Mouse (Mus musculus): ENCODE measurements around the gene Wdr13. TPM values are rescaled to one million over a fixed set of nuclear protein-coding genes. Genes with fewer than 3 reads are reported as not detected.

The Wdr13 gene
- total RNA-seq (2023), result 32.4 to 39.9 TPM (median 35.9 TPM) in 4 replicates

DNA sequence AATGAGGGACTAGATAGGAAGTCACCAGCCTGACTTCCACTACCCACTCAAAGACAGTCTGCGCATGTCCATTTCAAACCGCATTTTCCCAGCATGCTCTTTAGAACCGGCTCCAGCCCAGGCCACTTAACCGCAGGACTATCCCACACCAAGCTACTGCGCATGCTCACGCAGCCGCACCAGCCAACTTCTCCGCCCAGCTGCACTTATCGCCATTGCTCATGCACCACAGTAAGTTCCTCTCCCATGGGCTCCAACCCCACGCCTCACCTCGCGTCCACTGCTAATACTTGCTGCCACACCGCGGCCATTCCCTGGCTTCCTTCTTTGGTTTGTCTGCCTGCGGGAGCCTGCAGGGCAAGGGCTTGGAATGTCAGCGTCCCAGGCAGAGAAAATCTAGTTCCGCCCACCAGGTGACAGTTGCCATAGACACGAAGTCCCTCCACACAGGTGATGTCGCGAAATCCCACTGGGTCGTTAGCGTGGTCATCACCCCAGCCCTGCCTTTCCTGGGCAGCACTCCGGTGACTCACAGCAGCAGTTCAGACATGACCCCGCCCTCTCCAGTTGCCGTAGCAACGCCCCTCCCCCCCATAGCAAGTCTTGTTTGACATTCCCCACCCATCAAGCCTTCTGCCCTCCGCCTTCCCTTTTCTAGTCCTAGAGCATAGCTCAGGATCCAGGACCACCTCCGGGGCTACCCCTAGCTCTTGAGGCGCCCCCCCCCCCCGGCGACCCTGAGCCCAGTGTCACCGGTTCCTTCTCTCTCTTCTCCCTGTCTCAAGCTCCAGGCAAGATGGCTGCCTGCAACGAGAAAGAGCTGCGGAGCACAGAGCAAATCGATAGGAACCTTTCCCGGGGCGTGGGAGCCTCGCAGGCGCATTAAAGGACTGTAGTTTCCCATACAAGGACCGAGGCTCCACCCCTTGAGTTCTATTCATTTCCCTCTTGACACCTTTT, at the start of gene Wdr13:
Wdr13 (minus strand) TSS at position 876 of the 960 bp plus-strand sequence.

DNA sequence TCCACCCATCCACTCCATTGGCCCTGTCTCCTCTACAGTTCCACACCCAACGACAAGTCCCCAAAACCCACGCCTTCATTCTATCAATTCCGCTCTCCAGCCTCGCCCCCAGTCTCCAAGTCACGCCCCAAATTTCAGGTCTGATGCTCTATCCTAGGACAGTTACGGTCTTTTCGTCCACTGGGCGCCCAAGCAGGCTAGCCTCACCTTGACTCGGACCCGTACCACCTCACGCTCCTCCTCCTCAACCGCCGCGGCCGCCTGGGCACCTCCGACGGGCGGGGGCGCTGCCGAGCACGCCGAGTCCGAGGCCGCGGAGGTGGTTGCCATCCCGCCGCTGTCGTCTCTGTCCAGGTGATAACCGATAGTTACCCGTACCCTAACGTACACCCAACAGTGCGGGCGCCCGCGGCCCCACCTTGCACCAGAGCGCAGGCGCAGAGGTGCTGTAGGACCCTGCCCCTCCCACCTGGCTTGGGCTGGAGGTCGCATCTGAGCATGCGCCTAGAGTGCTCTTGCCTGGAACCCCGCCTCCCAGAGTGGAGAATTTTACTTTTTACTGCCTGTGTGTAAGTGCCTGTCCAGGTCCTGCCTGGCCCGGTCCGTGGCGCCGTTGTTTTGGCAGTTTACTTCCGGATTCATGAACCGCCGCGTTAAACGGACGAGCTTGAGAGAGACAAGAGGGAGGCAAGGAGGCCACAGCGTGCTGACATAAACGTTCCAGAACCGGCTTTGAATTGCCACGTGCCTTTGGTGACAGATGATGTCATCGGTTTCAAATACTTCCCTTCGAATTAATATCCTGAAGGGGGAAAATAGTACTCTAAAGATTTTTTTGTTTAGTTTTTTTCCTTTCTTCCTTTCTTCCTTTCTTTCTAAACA, 43.1 kb upstream of the Wdr13 start, which contains the start of gene Tbc1d25:
Tbc1d25 (minus strand) TSS at position 678 of the 882 bp plus-strand sequence.

DNA sequence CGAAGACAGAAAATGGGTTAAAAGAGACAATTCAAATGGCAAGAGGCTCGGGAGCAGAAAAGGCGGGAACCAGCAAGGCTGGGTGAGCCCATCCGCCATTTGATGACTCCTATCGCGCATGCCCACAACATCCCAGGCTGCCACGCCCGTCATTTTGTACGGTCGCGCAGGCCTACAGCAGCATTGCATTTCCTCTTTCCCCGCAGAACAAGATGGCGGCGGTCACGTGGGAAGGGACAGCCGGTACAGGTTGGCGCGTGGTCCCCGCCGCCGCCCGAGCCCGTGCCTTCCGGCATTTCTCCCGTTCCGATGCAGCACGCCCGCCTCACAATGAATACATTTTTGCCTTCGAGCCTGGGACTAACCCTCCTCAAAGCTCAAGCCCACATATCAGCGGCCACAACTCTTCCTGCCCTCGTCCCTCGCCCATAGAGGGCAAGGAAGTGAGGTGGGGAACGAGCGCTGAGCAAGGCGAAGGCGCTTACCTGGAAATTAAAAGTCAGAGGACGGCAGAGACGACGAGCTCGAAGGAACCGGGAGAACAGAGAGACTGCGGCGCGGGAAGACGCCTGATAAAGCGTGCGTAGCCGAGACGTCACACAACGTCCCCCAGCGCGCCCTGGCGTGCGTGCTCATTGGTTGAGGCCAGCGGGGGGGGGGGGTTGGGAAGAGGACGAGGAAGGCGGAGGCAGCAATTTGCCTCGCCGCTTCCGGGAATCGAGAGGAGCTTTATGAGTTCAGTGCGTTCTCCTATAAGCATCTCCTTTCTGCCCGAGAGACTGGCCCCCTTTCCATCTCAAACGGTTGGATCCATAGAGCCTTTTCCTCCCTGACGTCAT, 12.7 kb upstream of the Wdr13 start, which contains the start of gene Rbm3:
Rbm3 (minus strand) TSS at position 728 of the 839 bp plus-strand sequence.

DNA sequence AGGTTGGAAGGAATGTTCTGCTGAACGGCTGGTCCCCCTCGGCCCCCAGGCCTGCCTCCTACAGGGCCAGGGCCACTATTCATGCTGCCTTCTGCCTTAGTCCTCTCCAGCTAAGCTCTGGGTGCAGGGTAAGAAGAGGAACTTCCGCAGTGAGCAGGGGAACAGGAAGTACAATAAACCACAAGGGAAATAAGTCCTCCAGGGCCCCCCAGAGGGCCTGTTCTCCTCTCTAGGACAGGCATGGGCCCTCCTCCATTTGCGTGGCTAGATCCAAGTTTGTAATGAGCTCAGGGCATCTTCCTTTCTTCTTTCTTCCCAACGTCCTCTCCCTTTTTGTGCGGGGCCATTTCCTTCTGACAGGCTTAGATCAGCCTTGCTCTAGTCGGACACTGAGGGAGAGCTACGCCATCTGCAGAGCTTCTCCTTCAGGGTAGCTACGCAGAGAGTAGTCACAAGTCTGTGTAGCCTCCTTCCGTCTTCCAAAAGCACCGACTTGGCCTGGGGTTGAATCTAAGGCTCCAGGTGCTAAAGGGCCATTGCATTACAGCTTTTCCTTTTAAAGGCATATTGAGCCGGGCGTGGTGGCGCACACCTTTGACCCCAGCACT, 42.2 kb downstream of the Wdr13 start, which contains the start of gene Was:
Was (minus strand) TSS at position 153 of the 608 bp plus-strand sequence.

DNA sequence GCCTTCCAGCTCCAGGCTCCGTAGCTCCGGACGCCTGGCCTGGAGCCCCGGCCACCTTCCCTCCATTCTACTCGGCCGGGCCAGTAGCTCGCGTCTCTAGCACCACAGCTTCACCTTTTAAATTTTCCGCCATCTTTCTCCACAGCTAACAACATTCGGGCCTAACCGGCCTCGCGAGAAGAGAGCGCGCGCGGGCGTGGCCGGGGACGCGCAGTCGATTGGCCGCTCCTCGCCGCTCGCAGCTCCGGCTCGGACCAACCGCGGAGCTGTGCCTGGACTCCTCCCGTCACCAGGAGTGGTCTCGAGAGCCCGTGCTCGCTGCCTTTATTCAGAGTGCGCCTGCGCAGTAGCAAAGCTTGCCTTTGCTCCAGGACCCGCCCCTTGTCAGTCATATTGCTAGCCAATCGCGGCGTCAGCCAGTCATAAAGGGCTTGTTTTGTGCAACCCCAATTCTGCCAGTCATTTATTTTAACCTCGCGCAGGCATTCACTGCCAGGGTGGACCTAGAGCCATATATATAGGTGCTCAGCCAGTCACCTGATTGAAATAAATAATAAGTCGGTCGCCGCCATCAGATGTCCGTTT, 58.2 kb downstream of the Wdr13 start, which contains the start of gene Suv39h1:
Suv39h1 (minus strand) TSS at position 331 of the 585 bp plus-strand sequence.

Other genes with a start within 250 kb of the Wdr13 start
- gene Slc35a2, start 248.9 kb downstream of the Wdr13 start, total RNA-seq (2023), result 28.8 to 38.6 TPM (median 35.1 TPM) in 4 replicates
- gene Pqbp1, start 233.6 kb downstream of the Wdr13 start, total RNA-seq (2023), result 126 to 133 TPM (median 129 TPM) in 4 replicates
- gene Timm17b, start 233.5 kb downstream of the Wdr13 start, total RNA-seq (2023), result 38.8 to 55.7 TPM (median 51.5 TPM) in 4 replicates
- gene Gm10491, start 225.1 kb downstream of the Wdr13 start, total RNA-seq (2023), result not detected in 4 replicates
- 2.1 TPM in 1 of 4 replicates, not detected in the others for gene Gm10490, start 223.3 kb downstream of the Wdr13 start, total RNA-seq (2023)
- not detected in 4 replicates for gene Pcsk1n, start 213.1 kb downstream of the Wdr13 start, total RNA-seq (2023)
- gene Eras, start 204.3 kb downstream of the Wdr13 start, total RNA-seq (2023), result not detected in 4 replicates
- 15.9 to 26.0 TPM (median 21.4 TPM) in 4 replicates for gene Hdac6, start 185.0 kb downstream of the Wdr13 start, total RNA-seq (2023)
- not detected in 4 replicates for gene Gata1, start 154.8 kb downstream of the Wdr13 start, total RNA-seq (2023)
- gene Glod5, start 114.4 kb downstream of the Wdr13 start, total RNA-seq (2023), result not detected in 4 replicates
- gene Suv39h1, start 58.1 kb downstream of the Wdr13 start, total RNA-seq (2023), result 25.6 to 28.5 TPM (median 27.7 TPM) in 4 replicates
- 123 to 128 TPM (median 127 TPM) in 4 replicates for gene Was, start 42.4 kb downstream of the Wdr13 start, total RNA-seq (2023)
- gene Rbm3, start 13.0 kb upstream of the Wdr13 start, total RNA-seq (2023), result 695 to 785 TPM (median 740 TPM) in 4 replicates
- gene Tbc1d25, start 43.3 kb upstream of the Wdr13 start, total RNA-seq (2023), result 19.7 to 22.6 TPM (median 20.8 TPM) in 4 replicates
- 23.1 to 33.3 TPM (median 30.1 TPM) in 4 replicates for gene Ebp, start 60.6 kb upstream of the Wdr13 start, total RNA-seq (2023)
- 0.46 TPM in 1 of 4 replicates, not detected in the others for gene Porcn, start 73.6 kb upstream of the Wdr13 start, total RNA-seq (2023)
- 12.3 to 19.3 TPM (median 16.9 TPM) in 4 replicates for gene Ftsj1, start 119.5 kb upstream of the Wdr13 start, total RNA-seq (2023)
- gene Slc38a5, start 138.2 kb upstream of the Wdr13 start, total RNA-seq (2023), result 0.30 TPM in 1 of 4 replicates, not detected in the others
- not detected in 4 replicates for gene Ssxb10, start 194.5 kb upstream of the Wdr13 start, total RNA-seq (2023)
- gene Ssxb9, start 234.1 kb upstream of the Wdr13 start, total RNA-seq (2023), result not detected in 4 replicates